Mouse (Mus musculus) neural tube, embryonic 15.5 days (tissue): ENCODE results near the gene Gm10277. TPM values are rescaled to one million over a fixed set of nuclear protein-coding genes. Genes with fewer than 3 reads are reported as not detected.

Experiments
- ATAC-seq: fragments of 200-750 bp; cut with Nextera tagmentation; 2 replicates; pipeline ENCODE4 v1.8.0; 2017; ENCODE audit warnings: mild to moderate bottlenecking, moderate TSS enrichment, moderate library complexity; ENCODE audit not compliant: low FRiP score
- H3K27ac ChIP-seq: fragments of 300-500 bp; sonication (generic); replicated peaks from 2 replicates; pipeline ENCODE4 v1.5.1; 2015; ENCODE audit warnings: mild to moderate bottlenecking, inconsistent platforms
- H3K27me3 ChIP-seq: fragments of 300-500 bp; sonication (generic); replicated peaks from 2 replicates; pipeline ENCODE4 v1.6.1; 2015; ENCODE audit warnings: inconsistent platforms
- H3K36me3 ChIP-seq: fragments of 300-500 bp; sonication (generic); 2 replicates; pipeline ENCODE4 v1.6.1; 2015; ENCODE audit warnings: inconsistent platforms
- H3K4me1 ChIP-seq: fragments of 300-500 bp; sonication (generic); 2 replicates; pipeline ENCODE4 v1.6.1; 2015; ENCODE audit warnings: inconsistent platforms
- H3K4me2 ChIP-seq: fragments of 300-500 bp; sonication (generic); 2 replicates; pipeline ENCODE4 v1.6.1; 2015; ENCODE audit warnings: inconsistent platforms, mild to moderate bottlenecking, moderate library complexity
- H3K4me3 ChIP-seq: fragments of 300-500 bp; sonication (generic); replicated peaks from 2 replicates; pipeline ENCODE4 v1.5.1; 2015; ENCODE audit warnings: mild to moderate bottlenecking, inconsistent platforms
- H3K9ac ChIP-seq: fragments of 300-500 bp; sonication (generic); replicated peaks from 2 replicates; pipeline ENCODE4 v1.6.1; 2015; ENCODE audit warnings: mild to moderate bottlenecking, inconsistent platforms
- H3K9me3 ChIP-seq: fragments of 300-500 bp; sonication (generic); replicated peaks from 2 replicates; pipeline ENCODE4 v1.6.1; 2016; ENCODE audit warnings: inconsistent platforms
- WGBS: fragments of 180-500 bp; shearing (Covaris S2); methylation state at CpG from one replicate; pipeline ENCODE4 v1.1.7; 2015; ENCODE audit warnings: mixed read lengths; 5-methylcytosine and 5-hydroxymethylcytosine counted together
- polyA plus RNA-seq: library from polyadenylated mRNA; unstranded; fragments of >200 nt; fragmentation: Nextera tagmentation; extraction: Ambion mirVana; gene quantifications from 2 replicates; pipeline ENCODE4 v1.2.1, GENCODE M21; 2015

Gm10277 gene
- polyA plus RNA-seq, 1 experiment from 2014 or later: 1.8 TPM

DNA sequence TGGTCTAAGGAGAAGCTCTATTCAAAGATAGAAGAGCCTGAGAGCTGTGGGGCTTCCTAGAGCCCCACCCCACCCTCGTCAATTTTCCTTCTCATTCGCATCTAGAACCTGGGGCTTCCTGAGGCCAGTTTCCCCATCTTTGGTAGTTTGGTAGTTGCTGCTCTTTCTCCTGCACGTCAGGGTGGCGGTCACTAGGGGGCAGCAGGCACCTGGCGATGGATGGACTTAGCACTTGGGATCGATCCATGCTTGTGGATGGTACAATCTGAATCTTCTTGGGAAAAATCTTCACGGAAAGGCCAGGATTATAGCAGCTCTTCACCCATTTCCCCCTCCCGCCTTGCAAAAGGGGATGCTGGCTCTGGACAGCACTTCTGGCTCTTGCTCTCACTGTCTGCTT is 34.1 kb upstream of the Gm10277 start:
- Histone ChIP-seq H3K27me3 (peaks cover 13% of the 10 kb centered on the region), H3K4me2 (no peak overlapping the region), H3K9ac (no peak overlapping the region), H3K4me1 (peaks cover 24% of the 10 kb centered on the region), H3K27ac (no peak overlapping the region; the same call in 1 of the 2 replicates), H3K9me3 (no peaks in the 10 kb centered on the region), H3K36me3 (peaks cover 64% of the 10 kb centered on the region), H3K4me3 (no peak overlapping the region)
- whole genome bisulfite sequencing: 18% methylated on average over 8 of the region's 8 CpGs
- no peak for ATAC-seq

DNA sequence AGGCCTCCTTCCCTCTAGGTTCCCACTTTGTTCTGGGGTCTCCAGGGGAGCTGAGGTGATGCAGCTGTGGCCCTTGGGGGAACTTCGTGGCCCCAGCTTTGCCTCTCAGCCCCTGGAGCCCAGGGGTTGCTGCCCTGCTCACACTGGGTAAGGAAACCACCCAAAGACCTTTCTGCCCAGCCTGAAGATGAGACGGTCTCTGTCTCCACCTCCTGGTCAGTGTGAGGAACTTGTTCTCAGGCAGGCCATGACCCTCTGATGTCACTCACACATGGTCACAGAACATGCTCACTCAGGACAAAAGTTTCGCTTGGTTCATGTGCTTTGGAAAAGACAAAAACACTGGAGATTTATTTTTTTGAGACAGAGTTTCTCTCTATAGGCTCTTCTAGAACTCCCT is 28.5 kb upstream of the Gm10277 start:
- H3K36me3 ChIP-seq: peaks cover 38% of the 10 kb centered on the region
- ATAC-seq: peak; percentile 58; the same call in 1 of the 2 replicates
- H3K9me3 ChIP-seq: no peaks in the 10 kb centered on the region
- H3K27me3 ChIP-seq: no peaks in the 10 kb centered on the region
- H3K4me2 ChIP-seq: no peak overlapping the region
- WGBS: 24% methylated on average over 3 of the region's 3 CpGs
- no peak overlapping the region for H3K4me3 ChIP-seq
- no peak overlapping the region for H3K27ac ChIP-seq
- H3K9ac ChIP-seq: no peak overlapping the region
- H3K4me1 ChIP-seq: no peaks in the 10 kb centered on the region

DNA sequence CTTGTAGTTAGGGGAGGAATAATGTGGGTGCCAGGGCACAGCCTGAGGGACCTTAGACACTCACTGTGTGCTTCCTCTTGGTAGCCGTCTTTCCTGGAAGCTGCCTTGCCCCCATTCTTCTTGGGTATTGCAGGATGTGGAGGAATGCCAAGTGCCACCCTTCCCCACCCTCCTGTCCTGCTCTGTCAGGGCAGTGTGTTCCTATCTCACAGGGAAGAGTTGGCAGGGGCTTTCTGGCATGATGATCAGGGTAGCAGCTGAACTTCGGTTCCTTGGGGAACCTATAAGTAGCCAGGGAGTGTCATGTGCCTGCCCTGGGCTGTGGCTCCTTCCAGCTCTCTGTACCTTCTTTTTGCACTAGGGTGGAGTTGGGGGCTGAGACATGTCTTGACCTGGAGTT is 26.4 kb upstream of the Gm10277 start:
- ATAC-seq: no peak
- Histone ChIP-seq H3K9ac (no peak overlapping the region), H3K36me3 (peaks cover 19% of the 10 kb centered on the region)

DNA sequence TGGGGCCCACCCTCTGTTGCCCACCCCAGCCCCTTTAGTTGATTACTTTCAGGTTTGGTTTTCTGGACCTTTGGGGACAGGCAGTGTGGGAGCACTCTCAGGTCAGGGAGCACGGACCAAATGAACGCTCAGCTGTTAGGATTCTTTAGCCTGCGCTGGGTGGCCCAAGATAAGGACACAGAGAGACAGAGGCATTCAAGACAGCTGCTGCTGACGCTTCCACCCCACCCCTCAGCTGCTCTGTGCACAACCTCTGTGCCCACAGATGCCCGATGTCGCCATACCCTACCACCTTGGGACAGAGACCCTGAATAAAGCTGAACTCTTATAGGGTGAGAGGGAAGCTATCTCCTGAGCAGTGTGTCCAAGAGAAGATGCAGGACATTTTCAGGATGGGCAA is 22.5 kb upstream of the Gm10277 start:
- Histone ChIP-seq H3K27me3 (no peaks in the 10 kb centered on the region), H3K4me1 (0 out of 2 replicates have a peak, but pooled peaks cover 20% of the 10 kb centered on the region), H3K36me3 (peaks cover 5% of the 10 kb centered on the region; the same call in 1 of the 2 replicates), H3K4me2 (no peak overlapping the region), H3K4me3 (no peak overlapping the region), H3K9ac (no peak overlapping the region), H3K9me3 (no peaks in the 10 kb centered on the region), H3K27ac (no peak overlapping the region)
- ATAC-seq: no peak
- WGBS: 92% methylated on average over 6 of the region's 6 CpGs

More for the DNA sequence above, 26.4 kb upstream of the Gm10277 start:
- WGBS: 79% methylated on average over 2 of the region's 2 CpGs
- Histone ChIP-seq H3K27ac (no peak overlapping the region), H3K9me3 (no peaks in the 10 kb centered on the region), H3K4me1 (0 out of 2 replicates have a peak, but pooled peaks cover 5% of the 10 kb centered on the region), H3K4me3 (no peak overlapping the region), H3K4me2 (no peak overlapping the region), H3K27me3 (no peaks in the 10 kb centered on the region)

DNA sequence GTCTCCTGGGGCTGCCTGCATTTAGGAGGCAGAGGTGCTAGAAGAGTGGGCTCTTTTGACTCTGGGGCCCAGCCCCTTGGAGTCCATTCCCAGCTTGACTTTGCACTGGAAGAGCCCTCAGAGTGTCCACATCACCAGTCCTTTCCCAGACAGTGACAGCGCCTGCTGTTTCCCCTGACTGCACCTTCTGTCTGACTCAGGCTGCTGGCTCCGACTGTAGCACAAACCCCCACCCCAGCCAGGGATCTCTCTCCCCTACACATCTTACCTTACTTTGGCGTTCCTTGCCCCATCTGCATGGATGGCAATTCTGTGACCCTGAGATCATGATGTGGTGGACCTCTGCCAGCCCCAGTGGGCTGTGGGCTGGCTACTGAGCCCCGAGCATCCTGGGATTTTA is 21.7 kb upstream of the Gm10277 start:
- H3K4me3 ChIP-seq: no peak overlapping the region
- no peak overlapping the region for H3K4me2 ChIP-seq
- peaks cover 5% of the 10 kb centered on the region; the same call in 1 of the 2 replicates for H3K36me3 ChIP-seq
- ATAC-seq: no peak
- no peak overlapping the region for H3K27ac ChIP-seq
- H3K27me3 ChIP-seq: no peaks in the 10 kb centered on the region
- H3K9me3 ChIP-seq: no peaks in the 10 kb centered on the region
- H3K9ac ChIP-seq: no peak overlapping the region
- H3K4me1 ChIP-seq: peaks cover 23% of the 10 kb centered on the region; the same call in 1 of the 2 replicates
- 81% methylated on average over 4 of the region's 4 CpGs for WGBS

DNA sequence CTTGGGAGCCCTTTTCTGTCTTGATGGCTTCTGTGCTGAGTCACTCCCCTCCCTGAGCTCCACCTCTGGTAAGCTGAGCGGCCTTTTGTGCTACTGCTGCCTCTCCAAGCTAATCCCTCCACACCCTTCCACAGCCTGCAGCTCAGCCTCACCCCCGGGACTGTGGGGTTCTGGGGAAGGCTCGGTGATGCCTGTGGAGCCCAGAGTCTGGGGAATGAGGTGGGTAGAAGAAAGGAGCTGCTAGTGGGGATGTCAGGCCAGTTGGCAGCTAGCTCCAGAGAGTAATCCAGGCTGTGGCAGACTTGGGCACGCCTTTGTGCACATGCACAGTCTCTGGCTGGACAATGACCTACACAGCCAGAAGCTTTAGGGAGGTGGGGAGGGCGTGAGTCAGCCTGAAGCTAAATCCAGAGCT is 20.5 kb upstream of the Gm10277 start:
- H3K27ac ChIP-seq: no peak overlapping the region
- no peak overlapping the region for H3K4me2 ChIP-seq
- no peaks in the 10 kb centered on the region for H3K27me3 ChIP-seq
- ATAC-seq: no peak
- no peak overlapping the region for H3K4me3 ChIP-seq
- H3K4me1 ChIP-seq: peaks cover 23% of the 10 kb centered on the region; the same call in 1 of the 2 replicates
- no peak overlapping the region for H3K9ac ChIP-seq
- WGBS: 47% methylated on average over 5 of the region's 5 CpGs
- peaks cover 5% of the 10 kb centered on the region; the same call in 1 of the 2 replicates for H3K36me3 ChIP-seq
- no peaks in the 10 kb centered on the region for H3K9me3 ChIP-seq

DNA sequence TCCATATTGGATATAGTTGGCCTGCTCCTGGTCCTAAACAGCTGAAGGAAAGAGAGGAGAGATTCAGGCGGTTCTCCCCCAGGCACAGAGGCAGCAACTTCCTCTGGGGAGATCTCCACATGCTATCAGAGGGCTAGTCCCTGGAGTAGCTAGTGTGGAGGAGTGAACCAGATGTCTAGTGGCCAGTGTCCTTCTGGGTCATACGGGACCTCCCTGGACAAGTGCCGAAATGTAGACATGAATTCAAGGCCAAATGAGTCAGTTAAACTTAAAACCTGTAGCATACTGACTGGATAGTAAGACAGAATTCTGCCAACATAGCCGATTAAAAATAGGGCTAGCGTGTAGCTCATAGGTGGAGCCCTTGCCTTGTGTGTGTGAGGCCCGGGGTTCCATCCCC is 19.3 kb upstream of the Gm10277 start:
- 88% methylated on average over 6 of the region's 6 CpGs for WGBS
- Histone ChIP-seq H3K27ac (no peak overlapping the region; the same call in 1 of the 2 replicates), H3K4me3 (no peak overlapping the region), H3K36me3 (no peaks in the 10 kb centered on the region), H3K27me3 (no peaks in the 10 kb centered on the region), H3K9me3 (no peaks in the 10 kb centered on the region), H3K4me1 (peaks cover 23% of the 10 kb centered on the region; the same call in 1 of the 2 replicates), H3K4me2 (no peak overlapping the region), H3K9ac (no peak overlapping the region)
- ATAC-seq: no peak

DNA sequence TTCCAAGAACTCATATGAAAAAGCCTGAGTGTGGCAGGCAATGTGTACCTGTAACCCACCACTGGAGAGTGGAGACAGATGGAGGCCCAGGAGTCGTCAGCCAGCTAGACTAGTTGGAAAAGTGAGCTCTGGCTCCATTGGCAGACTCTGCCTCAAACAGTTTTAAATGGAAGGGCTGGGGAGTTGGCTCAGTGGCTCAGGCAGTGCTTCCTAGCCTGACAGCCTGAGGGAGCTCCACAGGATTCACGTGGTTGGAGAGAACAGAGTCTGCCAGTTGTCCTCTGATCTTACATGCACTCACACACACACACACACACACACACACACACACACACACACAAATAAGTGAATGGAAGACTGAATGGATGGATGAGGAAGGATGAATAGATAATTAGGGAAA is 18.7 kb upstream of the Gm10277 start:
- H3K27ac ChIP-seq: no peak overlapping the region
- no peak overlapping the region for H3K4me2 ChIP-seq
- no peaks in the 10 kb centered on the region for H3K36me3 ChIP-seq
- no peaks in the 10 kb centered on the region for H3K9me3 ChIP-seq
- H3K4me1 ChIP-seq: peaks cover 25% of the 10 kb centered on the region
- no peak overlapping the region for H3K9ac ChIP-seq
- WGBS: 21% methylated on average over 2 of the region's 2 CpGs
- H3K27me3 ChIP-seq: no peaks in the 10 kb centered on the region
- ATAC-seq: no peak
- H3K4me3 ChIP-seq: no peak overlapping the region

DNA sequence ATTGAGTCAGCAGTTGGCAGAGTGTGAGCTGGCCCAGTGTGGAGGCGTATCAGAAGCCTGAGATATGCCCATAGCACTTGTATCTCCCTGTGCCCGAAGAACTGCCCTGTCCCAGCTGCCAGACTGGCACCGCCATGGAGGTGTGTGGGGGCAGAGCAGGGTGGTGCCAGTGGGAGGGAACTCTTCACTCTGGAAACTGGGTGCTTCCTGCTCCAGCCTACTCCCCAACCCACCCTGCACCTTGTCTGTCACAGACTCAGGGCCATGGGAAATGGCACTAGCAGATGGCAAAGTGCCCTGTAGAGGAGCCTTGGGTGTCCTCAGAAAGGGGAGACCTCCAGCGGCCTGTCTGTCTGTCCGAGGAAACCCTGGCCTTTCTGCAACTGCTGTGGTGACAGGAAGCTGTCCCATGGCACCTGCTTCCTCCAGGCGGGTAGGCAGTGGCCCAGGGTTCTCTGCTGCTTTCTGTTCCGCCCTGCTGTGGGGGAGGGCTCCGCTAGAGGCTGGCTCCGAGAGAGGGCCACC is 14.9 kb upstream of the Gm10277 start:
- H3K36me3 ChIP-seq: no peaks in the 10 kb centered on the region
- no peak overlapping the region for H3K9ac ChIP-seq
- peaks cover 19% of the 10 kb centered on the region for H3K4me1 ChIP-seq
- WGBS: 77% methylated on average over 9 of the region's 9 CpGs
- H3K4me2 ChIP-seq: peak overlapping the region; percentile 11; the same call in 1 of the 2 replicates
- H3K4me3 ChIP-seq: no peak overlapping the region
- ATAC-seq: no peak
- H3K27me3 ChIP-seq: no peaks in the 10 kb centered on the region
- H3K9me3 ChIP-seq: no peaks in the 10 kb centered on the region
- no peak overlapping the region for H3K27ac ChIP-seq

DNA sequence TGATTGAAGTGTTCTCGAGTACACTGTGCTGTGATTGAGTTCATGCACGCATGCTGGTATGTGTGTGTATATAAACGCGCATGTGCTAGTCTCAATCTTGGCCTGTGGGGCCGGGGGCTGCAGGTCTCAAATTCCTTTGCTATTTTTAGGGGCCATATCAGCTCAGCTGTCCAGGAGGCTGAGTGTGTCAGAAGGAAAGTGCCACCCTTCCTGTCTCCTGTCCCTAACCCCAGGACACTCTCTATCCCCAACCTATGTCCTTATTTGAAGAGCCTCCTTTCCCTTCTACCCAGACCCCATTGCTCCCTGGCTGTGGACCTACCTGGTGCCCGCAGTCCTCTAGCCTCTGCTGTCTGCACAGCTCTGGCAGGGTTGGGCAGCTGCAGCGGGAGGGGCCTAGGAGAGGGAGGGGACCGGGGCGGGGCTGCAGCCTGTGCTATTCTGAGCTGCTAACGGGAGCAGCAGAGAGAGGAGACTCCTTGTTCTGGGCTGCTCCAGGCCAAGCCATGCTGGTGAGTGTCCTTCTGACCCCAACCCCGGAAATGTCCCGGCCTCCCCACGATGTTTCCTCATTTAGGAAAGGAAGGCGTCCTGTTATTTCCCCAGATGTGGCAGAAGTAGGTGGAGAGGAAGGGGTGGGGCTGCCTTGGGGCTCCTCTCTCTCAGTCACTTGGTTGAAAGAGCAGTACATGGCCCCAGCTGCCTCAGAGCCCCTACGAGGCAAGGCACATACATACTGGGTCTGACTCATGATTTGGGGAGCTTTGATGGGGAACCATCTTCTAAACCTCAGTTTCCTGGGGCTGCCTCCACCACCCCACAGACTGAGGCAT is 13.5 kb upstream of the Gm10277 start:
- no peak for ATAC-seq
- no peak overlapping the region for H3K4me3 ChIP-seq
- H3K27me3 ChIP-seq: no peaks in the 10 kb centered on the region
- 0 out of 2 replicates have a peak overlapping the region, but pooled peaks have one; percentile 3 for H3K27ac ChIP-seq
- peaks cover 15% of the 10 kb centered on the region for H3K4me1 ChIP-seq
- H3K4me2 ChIP-seq: peak overlapping the region; percentile 15; the same call in 1 of the 2 replicates
- WGBS: 30% methylated on average over 15 of the region's 15 CpGs
- H3K9me3 ChIP-seq: no peaks in the 10 kb centered on the region
- H3K9ac ChIP-seq: 0 out of 2 replicates have a peak overlapping the region, but pooled peaks have one; percentile 7
- H3K36me3 ChIP-seq: no peaks in the 10 kb centered on the region

DNA sequence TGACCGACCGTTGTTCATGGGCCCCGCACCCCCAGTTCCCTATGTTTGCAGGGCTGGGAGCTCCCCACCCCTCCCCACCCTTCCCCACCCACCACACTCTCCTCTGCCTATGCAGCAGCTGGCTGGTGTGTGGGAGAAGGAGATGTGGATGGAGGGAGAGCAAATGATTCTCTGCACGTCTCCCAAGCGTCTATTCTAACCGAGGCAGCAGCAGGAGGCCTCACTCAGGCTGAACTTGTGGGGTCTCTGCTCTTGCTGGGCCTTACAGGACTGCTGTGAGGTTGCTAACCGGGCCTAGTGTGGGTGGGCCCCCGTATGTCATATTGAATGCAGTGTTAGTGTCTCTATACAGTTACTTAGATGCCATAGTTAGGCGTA is 12.9 kb upstream of the Gm10277 start:
- no peak overlapping the region; the same call in 1 of the 2 replicates for H3K4me2 ChIP-seq
- H3K36me3 ChIP-seq: no peaks in the 10 kb centered on the region
- ATAC-seq: no peak; the same call in 1 of the 2 replicates
- no peak overlapping the region for H3K4me3 ChIP-seq
- 0 out of 2 replicates have a peak overlapping the region, but pooled peaks have one; percentile 7 for H3K9ac ChIP-seq
- no peaks in the 10 kb centered on the region for H3K27me3 ChIP-seq
- 61% methylated on average over 9 of the region's 9 CpGs for WGBS
- peaks cover 15% of the 10 kb centered on the region for H3K4me1 ChIP-seq
- no peaks in the 10 kb centered on the region for H3K9me3 ChIP-seq
- H3K27ac ChIP-seq: 0 out of 2 replicates have a peak overlapping the region, but pooled peaks have one; percentile 3

DNA sequence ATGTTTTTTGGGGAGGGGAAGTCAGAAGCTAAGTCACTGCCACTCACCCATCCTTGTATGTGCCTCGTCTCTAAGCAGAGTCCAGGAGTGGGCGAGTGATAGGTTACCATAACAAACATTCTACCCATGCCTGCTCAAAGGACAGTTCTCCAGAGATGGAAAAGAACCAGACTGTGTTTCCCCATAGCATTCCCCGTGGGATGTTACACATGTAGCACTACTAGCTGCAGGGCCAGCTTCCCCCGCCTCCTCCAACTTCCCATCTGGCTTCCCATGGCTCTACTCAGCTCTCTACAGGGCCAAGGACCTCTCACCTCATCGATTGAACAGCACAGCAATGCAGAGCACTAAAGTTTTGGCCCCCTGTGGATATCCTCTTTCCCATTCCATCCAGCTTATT is 7.7 kb upstream of the Gm10277 start:
- Histone ChIP-seq H3K9me3 (no peaks in the 10 kb centered on the region), H3K36me3 (no peaks in the 10 kb centered on the region), H3K4me1 (peaks cover 39% of the 10 kb centered on the region), H3K4me3 (no peak overlapping the region), H3K27me3 (no peaks in the 10 kb centered on the region), H3K27ac (no peak overlapping the region), H3K4me2 (no peak overlapping the region), H3K9ac (no peak overlapping the region)
- WGBS: 84% methylated on average over 5 of the region's 5 CpGs
- no peak for ATAC-seq
